Mouse (Mus musculus) bone marrow, adult 2 months (tissue): ENCODE results near the gene Fgd6.

Source experiments
- CTCF ChIP-seq: fragments of 200-500 bp; IDR thresholded peaks from 2 replicates; pipeline ENCODE4 v1.5.1; 2011; ENCODE audit warnings: low read length, control low read depth; ENCODE audit not compliant: control insufficient read depth, insufficient read depth
- POLR2A ChIP-seq: fragments of 200-500 bp; IDR thresholded peaks from 2 replicates; pipeline ENCODE4 v1.6.1; 2011; ENCODE audit warnings: low read depth, mild to moderate bottlenecking, control low read depth, low read length, borderline replicate concordance; ENCODE audit not compliant: control insufficient read depth

GRCm38 (mm10) chr10:94076966-94077825, 41.4 kb downstream of the Fgd6 start:
- TF ChIP-seq POLR2A (no peak), CTCF (no peak)
